Mouse (Mus musculus): ENCODE data around the gene Yars.

The Yars gene

GRCm38 (mm10) chr4:129251482-129252125, 62.0 kb downstream of the Yars start:
- no peak for DNase-seq (ENCODE audit: low spot score in 2 of 2)

GRCm38 (mm10) chr4:129252492-129252891, 62.9 kb downstream of the Yars start:
- DNase-seq (ENCODE audit: low spot score in 2 of 2), result no peak

- DNase-seq (ENCODE audit: low spot score in 2 of 2), result no peak
These were observed 65.0 kb downstream of the Yars start for GRCm38 (mm10) chr4:129254571-129254970.

- no peak for DNase-seq (ENCODE audit: low spot score in 2 of 2)
These were observed 67.2 kb downstream of the Yars start for GRCm38 (mm10) chr4:129256450-129257380.

- DNase-seq (ENCODE audit: low spot score in 2 of 2), result no peak
These were observed 69.5 kb downstream of the Yars start for GRCm38 (mm10) chr4:129259101-129259500.

GRCm38 (mm10) chr4:129260678-129261077, 71.1 kb downstream of the Yars start:
- DNase-seq (ENCODE audit: low spot score in 2 of 2), result no peak

GRCm38 (mm10) chr4:129261196-129261595, 71.6 kb downstream of the Yars start, which contains the start of gene C77080:
C77080 (minus strand) TSS chr4:129261404.
- DNase-seq (ENCODE audit: low spot score in 2 of 2), result no peak

- DNase-seq (ENCODE audit: low spot score in 2 of 2), result no peak
These were observed 73.9 kb downstream of the Yars start for GRCm38 (mm10) chr4:129263225-129264021.

- DNase-seq (ENCODE audit: low spot score in 2 of 2), result no peak
These were observed 76.6 kb downstream of the Yars start for GRCm38 (mm10) chr4:129266191-129266590.

- no peak for DNase-seq (ENCODE audit: low spot score in 2 of 2)
These were observed 77.3 kb downstream of the Yars start for GRCm38 (mm10) chr4:129266821-129267220.

- no peak for DNase-seq (ENCODE audit: low spot score in 2 of 2)
These were observed 79.1 kb downstream of the Yars start for GRCm38 (mm10) chr4:129268698-129269097.

Measured in frontal cortex, postnatal 14 days (tissue).